Mouse (Mus musculus): ENCODE measurements around the gene Map3k15.

Map3k15 gene

GRCm38 (mm10) chrX:160134136-160134843, 146.1 kb downstream of the Map3k15 start:
- DNase-seq (ENCODE audit: low read depth, low spot score) = peak; percentile 15

DNA sequence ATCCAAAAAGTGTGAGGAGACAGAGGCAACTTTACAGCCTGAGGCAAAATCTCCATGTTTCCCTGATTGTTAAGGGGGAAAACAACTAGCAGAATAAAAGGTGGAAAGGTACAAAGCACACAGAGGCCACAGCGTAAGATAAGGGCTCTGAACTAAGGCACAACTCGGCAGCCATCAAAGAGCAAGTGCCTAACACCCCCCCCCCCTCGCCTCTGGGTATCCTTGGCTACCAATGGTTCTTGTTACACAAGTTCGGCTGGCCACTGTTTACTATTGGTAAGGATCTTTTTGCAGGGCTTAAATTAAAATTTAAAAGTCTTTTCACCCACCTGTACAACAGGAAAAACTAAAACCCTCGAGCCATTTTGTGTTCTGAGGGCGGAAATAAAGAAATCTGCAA, 147.5 kb downstream of the Map3k15 start:
- no peak for DNase-seq (ENCODE audit: low read depth, low spot score)

DNA sequence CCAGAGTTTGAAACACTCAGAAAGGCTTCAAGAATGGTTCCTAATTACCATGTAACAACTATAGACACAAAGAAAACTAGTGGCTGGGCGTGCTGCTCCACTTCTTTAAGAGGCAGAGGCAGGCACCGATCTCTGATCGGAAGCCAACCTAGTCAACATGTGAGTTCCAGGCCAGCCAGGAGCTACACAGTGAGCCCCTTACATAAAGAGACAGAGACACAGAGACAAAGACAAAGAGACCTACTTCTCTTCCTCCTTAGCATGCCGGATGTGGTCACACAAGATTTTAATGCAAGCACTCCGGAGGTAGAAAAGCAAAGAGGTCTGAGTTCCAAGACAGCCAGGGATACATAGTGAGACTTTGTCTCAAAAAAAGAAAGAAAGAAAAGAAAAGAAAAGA, 147.9 kb downstream of the Map3k15 start:
- DNase-seq (ENCODE audit: low read depth, low spot score) = peak; percentile 68

GRCm38 (mm10) chrX:160137177-160137860, 149.1 kb downstream of the Map3k15 start:
- DNase-seq (ENCODE audit: low read depth, low spot score) = no peak

GRCm38 (mm10) chrX:160137861-160138717, 149.9 kb downstream of the Map3k15 start, which contains the start of gene Pdha1:
Gene Pdha1 (minus strand): TSS chrX:160138413.
- DNase-seq (ENCODE audit: low read depth, low spot score) = peak; percentile 91

- no peak for DNase-seq (ENCODE audit: low read depth, low spot score)
Observed at GRCm38 (mm10) chrX:160146806-160147205, 158.6 kb downstream of the Map3k15 start.

DNA sequence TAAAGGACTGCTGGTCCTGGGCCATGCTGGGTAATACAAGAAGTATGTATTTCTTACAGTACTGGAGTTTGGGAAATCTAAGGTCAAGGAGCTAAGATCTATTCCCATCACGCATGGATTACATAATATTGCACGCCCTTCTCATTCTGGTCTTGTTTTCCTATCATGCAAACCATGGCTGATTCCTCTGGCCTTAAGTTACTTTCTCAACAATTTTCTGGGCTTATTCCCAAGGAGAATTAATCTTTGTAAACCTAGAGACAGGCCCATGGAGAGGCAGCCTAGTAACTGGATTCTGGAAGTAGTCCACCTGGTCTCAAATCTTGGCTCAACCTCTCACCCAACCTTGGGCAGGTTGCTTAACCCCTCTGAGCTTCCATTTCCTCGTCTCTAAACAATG, 159.2 kb downstream of the Map3k15 start:
- no peak for DNase-seq (ENCODE audit: low read depth, low spot score)

DNA sequence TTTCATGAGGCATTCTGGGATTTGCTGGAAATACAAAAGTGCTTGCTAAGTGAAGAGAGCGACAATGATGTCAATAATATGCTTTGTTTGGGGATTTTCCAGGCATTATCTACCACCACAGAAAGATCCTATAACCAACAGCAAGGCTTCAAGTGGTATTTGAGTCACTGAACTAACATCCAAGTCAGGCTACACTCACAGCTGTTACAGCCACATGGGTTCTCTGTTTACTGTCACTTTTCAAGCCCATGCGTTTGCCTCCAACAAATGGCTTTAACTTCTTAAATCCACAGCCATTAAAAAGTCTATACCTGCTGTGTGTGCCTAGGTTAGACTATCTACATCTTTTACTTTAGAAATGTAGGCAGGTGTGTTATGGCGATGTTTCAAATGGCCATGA, 160.6 kb downstream of the Map3k15 start:
- no peak for DNase-seq (ENCODE audit: low read depth, low spot score)

DNA sequence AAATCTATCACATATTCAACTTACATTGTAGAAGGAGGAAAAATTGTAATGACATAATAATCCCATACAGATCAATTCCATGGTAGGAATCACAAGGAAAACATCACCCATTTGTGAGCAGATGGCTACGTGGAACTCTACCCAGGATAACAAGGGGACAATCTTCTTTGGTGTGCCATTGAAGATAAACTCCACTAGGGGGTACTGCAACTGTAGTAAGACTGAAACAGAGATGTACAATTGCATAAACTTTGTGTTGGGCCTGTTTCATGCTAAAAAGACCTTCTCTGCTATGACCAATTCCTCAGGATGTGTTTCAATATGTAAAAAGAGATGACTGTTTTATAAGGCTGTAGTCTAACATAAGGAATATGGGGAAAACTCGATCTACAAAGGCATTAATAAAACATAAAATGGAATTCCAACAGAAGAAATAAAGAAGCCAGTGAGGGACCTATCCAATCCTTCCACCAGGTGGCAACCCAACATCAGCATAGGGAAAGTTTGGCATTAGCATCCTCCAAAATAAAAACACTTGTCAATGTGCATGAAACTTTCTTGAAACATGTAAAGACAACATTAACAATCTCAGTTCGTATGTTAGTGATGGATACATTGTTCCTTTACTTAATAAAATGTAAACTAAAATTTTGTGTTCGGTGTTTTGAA, 165.0 kb downstream of the Map3k15 start:
- DNase-seq (ENCODE audit: low read depth, low spot score) = no peak

GRCm38 (mm10) chrX:160164259-160164658, 176.0 kb downstream of the Map3k15 start:
- DNase-seq (ENCODE audit: low read depth, low spot score) = no peak

DNA sequence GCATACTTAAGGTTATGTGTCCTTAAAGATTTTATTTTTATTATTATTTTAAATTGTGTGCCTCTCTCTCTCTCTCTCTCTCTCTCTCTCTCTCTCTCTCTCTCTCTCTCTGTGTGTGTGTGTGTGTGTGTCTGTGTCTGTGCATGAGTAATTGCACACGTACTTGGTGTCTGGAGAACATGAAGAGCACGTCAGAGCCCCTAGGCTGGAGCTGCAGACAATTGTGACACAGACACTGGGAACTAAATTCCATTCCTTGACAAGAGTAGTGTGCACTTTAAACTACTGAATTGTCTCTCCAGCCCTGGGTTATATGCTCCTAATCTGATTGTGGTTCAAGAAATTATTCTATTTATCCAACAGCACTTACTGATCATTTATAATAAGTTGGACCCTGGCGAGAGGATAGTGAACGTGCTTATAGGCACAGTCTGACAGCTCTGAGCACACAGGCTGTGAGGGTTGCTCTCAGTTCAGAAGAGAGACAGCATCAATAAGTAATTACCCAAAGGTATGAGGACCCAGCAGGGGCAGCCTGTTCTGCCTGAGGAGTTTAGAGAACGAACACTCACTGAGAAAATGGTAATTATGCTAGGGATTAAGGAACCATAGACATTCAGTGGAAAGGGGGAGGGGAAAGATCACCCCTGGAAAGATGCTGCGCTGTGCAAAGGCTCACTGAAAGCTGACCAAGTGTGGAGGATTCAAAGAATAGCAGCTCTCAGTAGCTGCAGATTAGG, 178.2 kb downstream of the Map3k15 start:
- no peak for DNase-seq (ENCODE audit: low read depth, low spot score)

DNA sequence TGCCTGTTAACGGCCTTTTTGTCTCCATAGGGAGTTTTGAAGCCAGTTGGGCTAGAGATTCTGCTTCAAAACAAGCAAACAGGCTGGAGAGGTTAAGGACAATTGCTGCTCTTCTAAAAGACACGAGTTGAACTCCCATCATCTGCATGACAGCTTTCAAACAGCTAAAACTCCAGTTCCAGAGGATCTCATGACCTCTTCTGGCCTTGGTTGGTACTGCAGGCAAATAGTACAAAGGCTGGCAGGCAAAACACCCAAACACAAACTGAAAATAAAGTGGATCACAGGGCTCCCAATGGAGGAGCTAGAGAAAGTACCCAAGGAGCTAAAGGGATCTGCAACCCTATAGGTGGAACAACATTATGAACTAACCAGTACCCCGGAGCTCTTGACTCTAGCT, 181.9 kb downstream of the Map3k15 start:
- DNase-seq (ENCODE audit: low read depth, low spot score) = peak; percentile 55

Data from CD4-positive helper T cell, adult 2 months (primary cell).